Comparison of ENCODE assay signal across 24 mouse cellular contexts in genomic region chr5:74769023-74769422, GRCm38 (mm10).
"Had no signal": no experiment of that assay in that cellular context is flagged by ENCODE, and none has a peak within 500 bp of the region (broad histone marks: within the 10 kb centered on the region; RNA-seq: fewer than 3 reads in every experiment).

No protein-coding gene starts in this region.

- H3K4me3 ChIP-seq: heart, adult 2 months; heart, embryonic 13.5 days; heart, embryonic 15.5 days; hindbrain, embryonic 13.5 days; hindbrain, embryonic 15.5 days; layer of hippocampus, adult 2 months; left cerebral cortex, adult 2 months; limb, embryonic 10.5 days; limb, embryonic 12.5 days had no signal

- ATAC-seq: forebrain, postnatal 0 days; hindbrain, postnatal 0 days had no signal

- H3K9me3 ChIP-seq: heart, embryonic 13.5 days; heart, embryonic 15.5 days; hindbrain, embryonic 13.5 days; hindbrain, embryonic 15.5 days; limb, embryonic 10.5 days; limb, embryonic 12.5 days had no signal

- H3K36me3 ChIP-seq: heart, embryonic 13.5 days; heart, embryonic 15.5 days; hindbrain, embryonic 13.5 days; hindbrain, embryonic 15.5 days; limb, embryonic 10.5 days; limb, embryonic 12.5 days had no signal

- H3K4me2 ChIP-seq: heart, embryonic 11.5 days; heart, embryonic 13.5 days; heart, embryonic 15.5 days; hindbrain, embryonic 13.5 days; hindbrain, embryonic 15.5 days; limb, embryonic 12.5 days had no signal

- H3K9ac ChIP-seq: forebrain, postnatal 0 days; heart, embryonic 13.5 days; heart, embryonic 15.5 days; hindbrain, embryonic 13.5 days; hindbrain, embryonic 15.5 days; limb, embryonic 12.5 days had no signal

- DNase-seq: forebrain, postnatal 0 days; gastrocnemius, postnatal 14 days; gastrocnemius, postnatal 36 days; heart, adult 11 months; heart, adult 2 months; heart, postnatal 14 days; heart, postnatal 36 days; kidney, adult 11 months; kidney, adult 2 months; kidney, adult 9 months; kidney, postnatal 10 days; kidney, postnatal 25 days; kidney, postnatal 4 days; liver had no signal

- H3K27ac ChIP-seq: heart, adult 2 months; hindbrain, embryonic 13.5 days; hindbrain, embryonic 15.5 days; hindbrain, postnatal 0 days; layer of hippocampus, adult 2 months; left cerebral cortex, adult 2 months; limb, embryonic 12.5 days had no signal

- H3K27me3 ChIP-seq: heart, embryonic 13.5 days; heart, embryonic 15.5 days; hindbrain, embryonic 13.5 days; hindbrain, embryonic 15.5 days; limb, embryonic 12.5 days had no signal
